In the genomic region with DNA sequence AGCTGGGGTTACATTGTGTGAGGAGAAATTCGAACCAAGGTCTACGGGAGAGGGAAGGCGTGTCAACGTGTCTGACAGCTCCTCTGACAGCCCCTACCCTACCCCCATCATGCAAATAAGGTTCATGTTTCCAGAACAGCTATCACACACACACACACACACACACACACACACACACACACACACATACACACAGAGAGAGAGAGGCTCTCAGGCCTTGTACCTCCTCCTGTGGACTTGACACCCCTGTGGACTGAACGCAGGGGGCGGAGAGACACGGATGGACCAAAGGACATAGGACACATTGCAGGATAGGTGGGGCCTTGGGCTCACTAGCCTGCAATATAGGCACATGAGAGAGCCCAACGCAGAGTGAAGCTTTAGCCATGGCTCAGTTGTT, we compare ENCODE assay signal across 16 mouse cellular contexts. TPM values are rescaled to one million over a fixed set of nuclear protein-coding genes. Genes with fewer than 3 reads are reported as not detected.
DNase-seq lines count a peak whose midpoint lies in the region; ATAC-seq and TF ChIP-seq lines count a peak whose summit lies in the region.
"Had no signal": no experiment of that assay in that cellular context is flagged by ENCODE, and none has a peak within 500 bp of the region (broad histone marks: within the 10 kb centered on the region; RNA-seq: fewer than 3 reads in every experiment).

No protein-coding gene starts in this region.

- H3K27ac ChIP-seq in midbrain, embryonic 10.5 days (replicated peaks) = peak overlapping the region; percentile 5; the same call in 1 of the 2 replicates
- no peak overlapping the region for H3K27ac ChIP-seq in midbrain, embryonic 13.5 days
- H3K27ac ChIP-seq in kidney, adult 2 months (ENCODE audit: insufficient read depth, low read depth, low read length) = peak overlapping the region; percentile 1; the same call in 1 of the 2 replicates
- peak overlapping the region; percentile 1 for H3K27ac ChIP-seq in liver, embryonic 11.5 days (ENCODE audit: low read depth, low read length)

- peaks cover 29% of the 10 kb centered on the region for H3K27me3 ChIP-seq in midbrain, embryonic 10.5 days (ENCODE audit: low read depth, poor library complexity, severe bottlenecking)
- peaks cover 4% of the 10 kb centered on the region for H3K27me3 ChIP-seq in midbrain, embryonic 13.5 days
- no peaks in the 10 kb centered on the region for H3K27me3 ChIP-seq in kidney, adult 2 months (replicated peaks; ENCODE audit: control insufficient read depth, insufficient read depth, low read length)
- peaks cover 4% of the 10 kb centered on the region; the same call in 1 of the 2 replicates for H3K27me3 ChIP-seq in liver, embryonic 11.5 days (replicated peaks; ENCODE audit: control insufficient read depth, insufficient read depth, low read length)

- H3K4me1 ChIP-seq in midbrain, embryonic 10.5 days = peaks cover 23% of the 10 kb centered on the region
- H3K4me1 ChIP-seq in midbrain, embryonic 13.5 days (replicated peaks) = peaks cover 11% of the 10 kb centered on the region
- H3K4me1 ChIP-seq in kidney, adult 2 months (ENCODE audit: control insufficient read depth, insufficient read depth, low read length) = peaks cover 53% of the 10 kb centered on the region
- peaks cover 30% of the 10 kb centered on the region for H3K4me1 ChIP-seq in liver, embryonic 11.5 days (replicated peaks; ENCODE audit: control insufficient read depth, insufficient read depth, low read length)

- 65% methylated on average over 8 of the region's 8 CpGs for WGBS in midbrain, embryonic 10.5 days
- 54% methylated on average over 8 of the region's 8 CpGs for WGBS in midbrain, embryonic 13.5 days
- WGBS in kidney, adult 2 months = 49% methylated on average over 8 of the region's 8 CpGs
- WGBS in liver, embryonic 11.5 days = 61% methylated on average over 8 of the region's 8 CpGs

- no peaks in the 10 kb centered on the region for H3K9me3 ChIP-seq in midbrain, embryonic 10.5 days (replicated peaks)
- H3K9me3 ChIP-seq in midbrain, embryonic 13.5 days = no peaks in the 10 kb centered on the region
- no peaks in the 10 kb centered on the region for H3K9me3 ChIP-seq in liver, embryonic 11.5 days (ENCODE audit: control insufficient read depth, low read length)

- TF ChIP-seq CTCF in kidney, adult 2 months (conservative IDR thresholded peaks at IDR 0.05; ENCODE audit: insufficient read depth, insufficient read length, low read depth, low read length) = no peak

- H3K9ac ChIP-seq in midbrain, embryonic 13.5 days (replicated peaks) = no peak overlapping the region; the same call in 1 of the 2 replicates
- H3K9ac ChIP-seq in liver, embryonic 11.5 days (ENCODE audit: low read depth, low read length) = no peak overlapping the region
- H3K9ac ChIP-seq: lung, embryonic 14.5 days had no signal

- no peak for ATAC-seq in midbrain, embryonic 13.5 days
- ATAC-seq in liver, embryonic 11.5 days (replicated peaks; ENCODE audit: low FRiP score) = 0 out of 2 replicates have a peak, but pooled peaks have one; percentile 37
- ATAC-seq in CD4-positive, CD25-positive, alpha-beta regulatory T cell, adult 4 months = no peak
- no peak for ATAC-seq in cerebellum, adult (ENCODE audit: insufficient number of reproducible peaks, low FRiP score, low TSS enrichment)

- no peak overlapping the region for H3K4me2 ChIP-seq in midbrain, embryonic 13.5 days (replicated peaks)
- no peak overlapping the region for H3K4me2 ChIP-seq in liver, embryonic 11.5 days
- H3K4me2 ChIP-seq: lung, embryonic 14.5 days; midbrain, embryonic 11.5 days had no signal

- DNase-seq in midbrain, embryonic 10.5 days (ENCODE audit: low spot score) = no peak
- peak; percentile 76 for DNase-seq in kidney, adult 2 months
- no peak for DNase-seq in liver, embryonic 11.5 days (ENCODE audit: low spot score)
- no peak for DNase-seq in urinary bladder, postnatal 36 days (ENCODE audit: low spot score in 2 of 2)
- no peak for DNase-seq in frontal cortex, postnatal 25 days (ENCODE audit: low spot score in 2 of 2)
- DNase-seq: cerebellum, adult 2 months; heart, adult 11 months; heart, postnatal 36 days; lung, embryonic 14.5 days; retina, postnatal 1 day; thymus, postnatal 36 days had no signal

- no peaks in the 10 kb centered on the region for H3K36me3 ChIP-seq in midbrain, embryonic 10.5 days
- H3K36me3 ChIP-seq in midbrain, embryonic 13.5 days = no peaks in the 10 kb centered on the region
- no peaks in the 10 kb centered on the region for H3K36me3 ChIP-seq in kidney, adult 2 months (ENCODE audit: control insufficient read depth, insufficient read depth, low read length)
- H3K36me3 ChIP-seq in liver, embryonic 11.5 days (ENCODE audit: control insufficient read depth, insufficient read depth, low read length) = no peaks in the 10 kb centered on the region

- H3K4me3 ChIP-seq in midbrain, embryonic 10.5 days = no peak overlapping the region
- no peak overlapping the region for H3K4me3 ChIP-seq in midbrain, embryonic 13.5 days (replicated peaks)
- H3K4me3 ChIP-seq in kidney, adult 2 months (ENCODE audit: insufficient read depth, low read depth, low read length) = no peak overlapping the region
- no peak overlapping the region for H3K4me3 ChIP-seq in liver, embryonic 11.5 days (ENCODE audit: low read depth, low read length)

- TF ChIP-seq POLR2A in kidney, adult 2 months (IDR thresholded peaks at IDR 0.05; ENCODE audit: low read depth, low read length) = no peak

RNA-seq across cellular contexts. Expression of a gene that starts 4.6 kb away (rescaled TPM):
- polyA plus RNA-seq in midbrain, embryonic 10.5 days (2016; fragmentation: Nextera tagmentation; extraction: Ambion mirVana) = not detected in 2 replicates
- polyA plus RNA-seq in midbrain, embryonic 13.5 days (2015; fragmentation: Nextera tagmentation; extraction: Ambion mirVana) = 0.30 TPM in 1 of 2 replicates, not detected in the other
- polyA plus RNA-seq in kidney, adult 2 months (2012; rRNA removed) = 11.2 and 17.8 TPM in 2 replicates
- 4.2 and 4.9 TPM in 2 replicates for polyA plus RNA-seq in liver, embryonic 11.5 days (2014; fragmentation: Nextera tagmentation; extraction: Ambion mirVana)
- polyA plus RNA-seq in CD4-positive, CD25-positive, alpha-beta regulatory T cell, adult 4 months (2017; shearing (Covaris generic)) = not detected
- polyA plus RNA-seq: embryonic facial prominence, embryonic 11.5 days had no signal

RNA-seq across cellular contexts. Expression of a gene that starts 20.9 kb away (rescaled TPM):
- polyA plus RNA-seq in midbrain, embryonic 10.5 days (2016; fragmentation: Nextera tagmentation; extraction: Ambion mirVana) = 1.1 and 1.2 TPM in 2 replicates
- 1.1 and 1.2 TPM in 2 replicates for polyA plus RNA-seq in midbrain, embryonic 13.5 days (2015; fragmentation: Nextera tagmentation; extraction: Ambion mirVana)
- polyA plus RNA-seq in kidney, adult 2 months (2012; rRNA removed) = 3.2 and 3.5 TPM in 2 replicates
- 4.5 and 5.3 TPM in 2 replicates for polyA plus RNA-seq in liver, embryonic 11.5 days (2014; fragmentation: Nextera tagmentation; extraction: Ambion mirVana)
- polyA plus RNA-seq in CD4-positive, CD25-positive, alpha-beta regulatory T cell, adult 4 months (2017; shearing (Covaris generic)) = under 1 TPM; 0.43 to 0.89 TPM

RNA-seq across cellular contexts. Expression of a gene that starts 23.4 kb away (rescaled TPM):
- polyA plus RNA-seq in midbrain, embryonic 10.5 days (2016; fragmentation: Nextera tagmentation; extraction: Ambion mirVana) = 51.8 and 89.7 TPM in 2 replicates
- polyA plus RNA-seq in midbrain, embryonic 13.5 days (2015; fragmentation: Nextera tagmentation; extraction: Ambion mirVana) = 87.5 and 99.4 TPM in 2 replicates
- polyA plus RNA-seq in kidney, adult 2 months (2012; rRNA removed) = 296 TPM in 2 replicates
- 33.7 and 34.6 TPM in 2 replicates for polyA plus RNA-seq in liver, embryonic 11.5 days (2014; fragmentation: Nextera tagmentation; extraction: Ambion mirVana)
- polyA plus RNA-seq in CD4-positive, CD25-positive, alpha-beta regulatory T cell, adult 4 months (2017; shearing (Covaris generic)) = 1 to 10 TPM; 7.0 to 9.5 TPM

RNA-seq across cellular contexts. Expression of a gene that starts 28.2 kb away (rescaled TPM):
- polyA plus RNA-seq in midbrain, embryonic 10.5 days (2016; fragmentation: Nextera tagmentation; extraction: Ambion mirVana) = 73.3 and 78.8 TPM in 2 replicates
- polyA plus RNA-seq in midbrain, embryonic 13.5 days (2015; fragmentation: Nextera tagmentation; extraction: Ambion mirVana) = 123 and 129 TPM in 2 replicates
- 84.9 and 123 TPM in 2 replicates for polyA plus RNA-seq in kidney, adult 2 months (2012; rRNA removed)
- 144 and 173 TPM in 2 replicates for polyA plus RNA-seq in liver, embryonic 11.5 days (2014; fragmentation: Nextera tagmentation; extraction: Ambion mirVana)
- 10 to 100 TPM in 1 of 2 experiments, 1 to 10 TPM in 1; 5.9 to 15.0 TPM for polyA plus RNA-seq in CD4-positive, CD25-positive, alpha-beta regulatory T cell, adult 4 months (2017; shearing (Covaris generic))

RNA-seq across cellular contexts. Expression of a gene that starts 36.2 kb away (rescaled TPM):
- 315 and 355 TPM in 2 replicates for polyA plus RNA-seq in midbrain, embryonic 10.5 days (2016; fragmentation: Nextera tagmentation; extraction: Ambion mirVana)
- 176 and 201 TPM in 2 replicates for polyA plus RNA-seq in midbrain, embryonic 13.5 days (2015; fragmentation: Nextera tagmentation; extraction: Ambion mirVana)
- 106 and 120 TPM in 2 replicates for polyA plus RNA-seq in kidney, adult 2 months (2012; rRNA removed)
- polyA plus RNA-seq in liver, embryonic 11.5 days (2014; fragmentation: Nextera tagmentation; extraction: Ambion mirVana) = 342 and 357 TPM in 2 replicates
- 10 to 100 TPM; 86.8 to 94.5 TPM for polyA plus RNA-seq in CD4-positive, CD25-positive, alpha-beta regulatory T cell, adult 4 months (2017; shearing (Covaris generic))
